Mouse (Mus musculus) c-Kit-positive CD71-positive TER-119-positive erythroid progenitor cells, embryonic 14.5 days (primary cell): ENCODE measurements around the gene Sdc3.

Experiments
- DNase-seq: peaks from one replicate; pipeline ENCODE4 v3.0.0-alpha.2; 2013; ENCODE audit warnings: low spot score

The Sdc3 gene

DNA sequence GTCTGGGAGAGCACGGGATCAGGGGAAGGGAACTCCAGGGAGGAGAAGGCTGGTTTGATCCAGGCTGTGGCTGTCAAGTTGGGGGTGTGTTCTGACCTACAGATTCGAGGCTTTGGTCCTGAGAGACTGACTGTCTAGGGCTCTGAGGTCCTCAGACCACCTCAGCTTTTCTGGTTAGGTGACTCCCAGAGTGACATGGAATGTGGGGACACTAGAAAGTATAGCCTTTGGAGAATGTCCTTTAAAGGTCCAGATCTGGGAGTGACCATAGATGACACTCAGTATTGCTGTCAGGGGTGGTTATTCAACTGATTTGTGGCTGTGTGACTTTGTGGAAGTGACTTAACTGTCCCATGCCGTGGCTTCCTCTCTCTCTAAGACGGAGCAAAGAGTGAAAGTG lies 2.4 kb downstream of the Sdc3 start:
- DNase-seq, result no peak

GRCm38 (mm10) chr4:130795970-130796369 lies 3.6 kb downstream of the Sdc3 start:
- no peak for DNase-seq

DNA sequence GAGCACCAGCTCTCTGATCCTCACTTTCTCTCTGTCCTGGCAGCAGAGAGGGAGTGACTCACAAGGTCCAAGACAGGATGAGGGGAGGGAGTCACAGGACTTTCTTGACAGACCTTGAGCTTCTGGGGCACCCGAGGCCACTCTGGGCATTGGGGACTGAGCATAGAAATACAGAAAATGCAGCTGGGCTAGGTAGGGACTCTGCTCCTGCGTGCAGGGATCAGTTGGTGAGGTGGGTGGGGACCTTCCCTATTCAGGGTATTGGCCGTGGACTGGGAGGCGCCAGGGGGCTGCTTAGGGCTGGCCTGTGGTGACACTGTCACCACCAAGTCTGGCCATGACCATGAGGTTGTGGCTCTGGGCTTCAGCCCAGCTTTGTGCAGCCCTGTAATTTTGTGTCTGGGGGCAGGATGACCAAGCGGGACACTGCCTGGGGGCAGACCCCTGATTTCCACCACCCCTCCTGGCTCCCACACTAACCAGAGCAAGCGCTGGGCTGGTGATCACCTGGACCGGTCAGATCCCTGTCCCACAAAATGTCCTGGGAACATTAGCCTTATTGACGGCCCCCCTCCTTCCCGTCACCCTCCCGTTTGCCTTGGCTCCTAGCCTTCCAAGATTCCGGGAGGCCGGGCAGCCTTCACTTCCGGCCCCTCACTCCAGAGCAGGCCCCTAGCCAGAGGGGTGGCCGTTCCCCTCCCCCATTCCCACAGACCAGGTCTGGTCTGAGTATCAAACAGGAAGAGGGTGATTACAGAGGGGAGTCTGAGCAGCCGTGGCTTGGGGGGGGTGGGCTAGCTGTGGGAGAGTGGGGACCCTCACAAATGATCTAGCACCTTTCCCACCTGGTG lies 5.1 kb downstream of the Sdc3 start:
- no peak for DNase-seq

DNA sequence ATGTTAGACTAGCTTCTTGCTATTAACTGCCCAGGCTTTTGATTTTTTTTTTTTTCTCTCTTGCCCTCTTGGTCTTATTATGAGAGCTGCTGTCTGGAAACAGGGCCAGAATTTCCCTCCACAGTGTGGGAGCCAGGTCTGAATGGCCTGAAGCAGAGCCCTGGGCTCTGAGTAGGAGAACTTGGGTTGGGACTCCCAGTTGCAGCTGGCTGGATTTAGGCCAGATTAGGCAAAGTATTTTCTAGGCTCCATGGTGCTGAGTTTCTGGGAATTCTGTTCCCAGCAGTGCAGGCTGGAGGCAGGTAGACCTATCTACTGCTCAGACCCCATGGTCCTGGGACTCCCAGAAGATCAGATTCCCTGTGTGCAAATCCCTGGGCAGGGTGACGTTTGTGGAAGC lies 6.1 kb downstream of the Sdc3 start:
- no peak for DNase-seq

DNA sequence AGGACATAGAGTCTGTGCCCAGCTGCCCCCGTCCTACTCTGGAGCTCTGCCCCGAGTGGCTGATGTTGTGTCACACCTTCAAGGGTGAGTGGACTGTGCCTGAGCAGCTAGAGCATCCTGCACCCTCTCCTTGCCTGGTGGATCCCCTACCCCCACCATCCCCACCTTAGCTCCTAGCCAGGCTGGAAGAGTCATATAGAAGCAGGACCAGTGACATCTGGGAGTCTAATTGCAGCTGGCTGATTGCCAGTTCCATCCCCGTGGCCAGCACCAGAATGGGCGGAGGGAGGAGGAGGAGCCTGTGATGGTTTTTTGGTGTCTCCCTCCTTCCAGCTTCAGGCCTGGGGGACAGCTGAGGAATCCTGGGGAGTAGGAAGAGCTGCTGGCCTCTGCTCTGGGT lies 6.8 kb downstream of the Sdc3 start:
- DNase-seq, result no peak

- DNase-seq, result no peak
Observed at GRCm38 (mm10) chr4:130799582-130799981, 7.2 kb downstream of the Sdc3 start.

GRCm38 (mm10) chr4:130800147-130800546 lies 7.8 kb downstream of the Sdc3 start:
- DNase-seq, result no peak

DNA sequence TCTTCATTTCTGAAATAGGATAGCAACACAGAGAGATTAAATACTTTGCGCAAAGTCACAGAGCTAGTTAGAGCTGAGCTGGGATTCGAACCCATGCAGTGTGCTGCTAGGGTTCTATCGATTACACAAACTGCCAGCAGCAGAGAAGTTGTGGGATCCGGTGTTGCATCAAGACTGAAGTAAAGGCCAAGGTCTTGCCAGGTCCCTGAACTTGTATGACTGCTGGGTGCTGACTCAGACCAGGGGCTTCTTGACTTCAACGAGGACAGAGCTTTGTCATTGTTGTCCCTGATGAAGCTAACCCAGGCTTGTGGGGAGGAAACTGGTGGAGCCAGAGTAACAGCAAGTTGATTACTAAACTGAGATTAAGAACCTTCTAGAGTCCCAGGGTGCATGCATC lies 8.9 kb downstream of the Sdc3 start:
- no peak for DNase-seq

GRCm38 (mm10) chr4:130801624-130802329 lies 9.4 kb downstream of the Sdc3 start:
- no peak for DNase-seq

GRCm38 (mm10) chr4:130803591-130803990 lies 11.3 kb downstream of the Sdc3 start:
- no peak for DNase-seq

DNA sequence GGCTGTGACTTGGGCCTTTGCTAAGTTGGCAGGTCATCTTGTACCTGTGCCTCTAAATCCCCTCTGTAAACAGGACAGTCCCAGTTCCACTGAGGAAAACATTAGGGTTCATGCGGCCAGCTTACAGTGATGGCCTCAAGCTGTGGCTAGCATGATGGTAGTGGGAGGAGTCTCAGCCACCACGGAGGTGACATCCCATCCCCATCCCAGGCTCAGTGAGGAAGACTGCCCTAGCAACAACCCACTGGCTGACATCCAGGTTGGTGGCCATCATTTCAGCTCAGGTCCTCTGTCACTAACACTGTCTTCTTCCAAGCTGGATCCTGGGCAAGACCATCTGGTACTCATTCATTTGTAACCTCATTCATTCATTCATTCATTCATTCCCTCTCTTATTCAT lies 12.0 kb downstream of the Sdc3 start:
- no peak for DNase-seq

DNA sequence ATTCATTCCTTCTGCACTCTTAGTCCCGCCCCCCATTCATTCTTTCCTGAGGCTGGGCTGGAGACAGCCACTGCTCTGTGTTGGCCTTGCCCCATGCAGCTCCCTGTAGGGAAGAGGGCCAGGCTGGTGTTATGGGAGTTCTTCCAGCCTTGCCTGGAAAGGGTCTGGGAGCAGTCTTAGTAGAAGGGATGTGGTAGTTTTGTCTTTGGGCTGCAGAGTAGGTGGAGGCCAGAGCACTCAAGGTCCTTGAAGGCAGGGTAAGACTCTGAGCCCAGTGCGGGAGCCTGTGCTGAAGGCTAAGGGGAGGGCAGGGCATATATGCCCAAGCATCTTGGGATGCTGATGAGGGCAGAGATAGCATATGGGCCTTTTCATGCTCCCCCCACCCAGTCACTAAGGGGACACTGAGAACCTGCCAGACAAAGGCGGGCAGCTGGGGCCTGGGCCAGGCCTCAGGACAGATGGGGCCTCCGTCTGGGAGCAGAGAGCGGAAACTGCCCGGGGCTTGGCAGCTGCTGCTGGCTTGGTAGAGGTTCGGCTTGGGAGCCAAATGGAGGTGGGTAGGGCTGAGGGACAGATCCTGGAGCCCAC lies 12.5 kb downstream of the Sdc3 start:
- no peak for DNase-seq

GRCm38 (mm10) chr4:130805746-130806145 lies 13.4 kb downstream of the Sdc3 start:
- DNase-seq, result no peak

GRCm38 (mm10) chr4:130806746-130807145 lies 14.4 kb downstream of the Sdc3 start:
- no peak for DNase-seq

- DNase-seq, result no peak
Observed at GRCm38 (mm10) chr4:130809784-130810183, 17.4 kb downstream of the Sdc3 start.

DNA sequence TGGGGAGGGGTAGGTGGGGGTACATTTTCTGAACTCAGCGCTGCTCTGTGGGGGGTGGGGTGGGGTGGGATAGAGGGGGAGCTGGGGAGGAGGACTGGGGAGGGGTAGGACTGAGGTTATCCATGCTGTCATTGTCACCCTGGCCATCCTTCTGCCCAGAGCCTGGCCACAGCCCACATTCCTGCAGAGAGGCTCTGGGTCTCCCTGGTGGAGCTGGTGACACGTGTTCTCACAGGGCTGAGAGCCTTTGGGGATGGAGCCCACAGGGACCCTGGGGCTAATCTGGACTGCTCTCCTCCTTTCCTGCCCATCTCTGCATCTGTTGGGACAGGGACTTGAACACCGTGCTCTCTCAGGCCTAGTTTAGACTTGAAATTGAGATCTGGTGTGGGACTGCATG lies 18.5 kb downstream of the Sdc3 start:
- DNase-seq, result no peak

GRCm38 (mm10) chr4:130811385-130811784 lies 19.0 kb downstream of the Sdc3 start:
- DNase-seq, result no peak

DNA sequence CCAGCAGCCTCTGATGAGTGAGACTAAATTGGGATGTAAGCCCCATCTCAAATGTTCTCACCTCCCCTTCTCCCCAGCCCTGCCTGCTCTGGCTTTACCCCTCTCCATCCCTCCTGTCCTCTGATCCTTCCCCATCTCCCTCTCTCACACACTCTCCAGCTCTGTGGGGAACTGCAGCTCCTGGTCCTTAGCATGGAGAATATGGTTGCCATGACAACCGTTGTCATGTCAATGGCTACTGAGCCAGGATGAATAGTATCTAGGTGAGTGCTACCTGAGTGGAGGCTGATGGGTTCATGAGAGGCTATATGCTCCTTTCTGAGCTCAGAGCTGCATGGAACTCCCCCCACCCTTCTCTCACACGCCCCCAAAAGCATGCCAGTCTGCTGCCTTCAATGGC lies 21.6 kb downstream of the Sdc3 start:
- no peak for DNase-seq

- DNase-seq, result no peak
Observed at GRCm38 (mm10) chr4:130814742-130815330, 22.5 kb downstream of the Sdc3 start.

DNA sequence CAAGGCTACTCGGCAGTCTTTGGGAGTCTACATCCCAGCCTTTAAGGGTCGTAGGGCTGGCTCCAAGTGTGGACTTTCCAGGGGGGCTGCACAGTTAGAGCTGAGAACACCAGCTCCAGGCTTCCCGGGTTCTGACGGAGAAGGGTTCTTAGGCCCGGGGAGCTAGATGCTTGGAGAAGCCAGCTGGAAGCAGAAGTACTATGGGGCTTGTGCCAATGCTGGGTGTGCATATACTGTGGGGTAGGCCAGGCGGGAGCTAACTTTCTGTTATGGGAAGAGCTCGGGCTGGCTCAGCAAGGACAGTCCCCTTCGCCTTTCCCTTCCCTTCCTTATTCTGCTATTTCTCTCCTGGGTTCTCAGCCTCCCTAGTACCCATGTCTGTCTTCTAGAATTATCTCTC lies 23.5 kb downstream of the Sdc3 start:
- no peak for DNase-seq

- DNase-seq, result no peak
Observed at GRCm38 (mm10) chr4:130819806-130820205, 27.5 kb downstream of the Sdc3 start.

DNA sequence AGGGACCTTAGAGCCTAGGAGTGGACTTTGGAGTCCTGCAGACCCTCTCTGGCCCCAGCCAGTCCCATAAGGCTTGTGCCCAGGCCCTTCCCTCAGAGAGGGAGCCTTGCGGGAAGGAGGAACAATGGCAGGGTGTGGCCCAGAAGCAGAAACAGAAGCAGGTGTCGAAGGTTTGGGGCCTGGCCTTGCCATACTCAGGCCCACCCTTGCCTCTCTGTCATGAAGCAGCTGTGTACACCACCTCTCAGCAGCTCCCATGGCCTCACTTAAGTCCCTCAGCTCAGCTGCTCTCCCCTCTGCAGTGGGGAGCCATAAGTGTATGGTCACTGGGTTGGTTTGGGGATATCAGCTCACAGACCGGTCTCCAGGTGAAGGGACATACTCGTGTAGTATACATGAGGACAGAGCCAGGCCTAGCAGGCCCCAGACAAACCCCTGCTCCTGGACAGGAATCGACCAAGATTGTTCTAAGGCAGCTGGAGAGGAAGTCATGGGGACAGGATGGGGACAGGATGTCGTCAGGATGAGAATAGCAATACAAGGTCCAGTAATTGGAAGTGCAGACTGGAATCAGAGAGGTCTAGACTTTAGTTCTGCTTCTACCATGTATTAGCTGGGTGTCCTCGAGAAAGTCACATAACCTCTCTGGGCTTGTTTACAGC lies 28.4 kb downstream of the Sdc3 start:
- DNase-seq, result no peak
